Mouse (Mus musculus) intestine, embryonic 15.5 days (tissue): ENCODE measurements around the gene Ppp1r36. TPM values are rescaled to one million over a fixed set of nuclear protein-coding genes. Genes with fewer than 3 reads are reported as not detected.

ENCODE experiments used
- ATAC-seq: fragments of 200-750 bp; cut with Nextera tagmentation; 2 replicates; pipeline ENCODE4 v1.8.0; 2017; ENCODE audit warnings: moderate TSS enrichment, moderate library complexity
- H3K27ac ChIP-seq: fragments of 300-500 bp; sonication (generic); 2 replicates; pipeline ENCODE4 v1.5.1; 2015; ENCODE audit warnings: mild to moderate bottlenecking, inconsistent platforms
- H3K27me3 ChIP-seq: fragments of 300-500 bp; sonication (generic); replicated peaks from 2 replicates; pipeline ENCODE4 v1.6.1; 2015; ENCODE audit warnings: inconsistent platforms
- H3K36me3 ChIP-seq: fragments of 300-500 bp; sonication (generic); 2 replicates; pipeline ENCODE4 v1.6.1; 2015; ENCODE audit warnings: inconsistent platforms
- H3K4me1 ChIP-seq: fragments of 300-500 bp; sonication (generic); replicated peaks from 2 replicates; pipeline ENCODE4 v1.6.1; 2015; ENCODE audit warnings: inconsistent platforms
- H3K4me2 ChIP-seq: fragments of 300-500 bp; sonication (generic); replicated peaks from 2 replicates; pipeline ENCODE4 v1.6.1; 2015; ENCODE audit warnings: mild to moderate bottlenecking, inconsistent platforms
- H3K4me3 ChIP-seq: fragments of 300-500 bp; sonication (generic); replicated peaks from 2 replicates; pipeline ENCODE4 v1.5.1; 2015; ENCODE audit warnings: inconsistent platforms
- H3K9ac ChIP-seq: fragments of 300-500 bp; sonication (generic); 2 replicates; pipeline ENCODE4 v1.6.1; 2015; ENCODE audit warnings: inconsistent platforms
- H3K9me3 ChIP-seq: fragments of 300-500 bp; sonication (generic); 2 replicates; pipeline ENCODE4 v1.6.1; 2016; ENCODE audit warnings: inconsistent platforms
- WGBS: fragments of 180-500 bp; shearing (Covaris S2); methylation state at CpG from one replicate; pipeline ENCODE4 v1.1.7; 2015; 5-methylcytosine and 5-hydroxymethylcytosine counted together
- polyA plus RNA-seq: library from polyadenylated mRNA; unstranded; fragments of >200 nt; fragmentation: Nextera tagmentation; extraction: Ambion mirVana; gene quantifications from 2 replicates; pipeline ENCODE4 v1.2.1, GENCODE M21; 2015

The Ppp1r36 gene
- polyA plus RNA-seq, 1 experiment from 2014 or later = 1.5 TPM

GRCm38 (mm10) chr12:76482446-76482845 is 65.1 kb downstream of the Ppp1r36 start:
- H3K9me3 ChIP-seq = no peaks in the 10 kb centered on the region
- 89% methylated on average over 2 of the region's 2 CpGs for WGBS
- no peak overlapping the region for H3K4me3 ChIP-seq
- no peak overlapping the region for H3K4me2 ChIP-seq
- no peaks in the 10 kb centered on the region for H3K27me3 ChIP-seq
- ATAC-seq = no peak
- H3K4me1 ChIP-seq = peaks cover 21% of the 10 kb centered on the region
- H3K9ac ChIP-seq = no peak overlapping the region
- no peak overlapping the region for H3K27ac ChIP-seq
- no peaks in the 10 kb centered on the region for H3K36me3 ChIP-seq

GRCm38 (mm10) chr12:76482948-76483347 is 65.6 kb downstream of the Ppp1r36 start:
- Histone ChIP-seq H3K9me3 (no peaks in the 10 kb centered on the region), H3K9ac (no peak overlapping the region), H3K4me1 (peaks cover 20% of the 10 kb centered on the region), H3K4me3 (no peak overlapping the region), H3K4me2 (no peak overlapping the region), H3K27me3 (no peaks in the 10 kb centered on the region), H3K27ac (no peak overlapping the region), H3K36me3 (no peaks in the 10 kb centered on the region)
- 82% methylated on average over 2 of the region's 2 CpGs for WGBS
- no peak for ATAC-seq

- H3K4me2 ChIP-seq = no peak overlapping the region
Observed at GRCm38 (mm10) chr12:76484881-76485280, 67.5 kb downstream of the Ppp1r36 start.

GRCm38 (mm10) chr12:76485381-76485780 is 68.0 kb downstream of the Ppp1r36 start:
- 35% methylated on average over 11 of the region's 11 CpGs for WGBS
- Histone ChIP-seq H3K9me3 (no peaks in the 10 kb centered on the region), H3K27ac (peak overlapping the region; percentile 8; the same call in 1 of the 2 replicates), H3K9ac (no peak overlapping the region), H3K4me2 (no peak overlapping the region), H3K27me3 (no peaks in the 10 kb centered on the region), H3K4me1 (peaks cover 11% of the 10 kb centered on the region), H3K4me3 (no peak overlapping the region), H3K36me3 (no peaks in the 10 kb centered on the region)
- no peak for ATAC-seq

More at GRCm38 (mm10) chr12:76484881-76485280, 67.5 kb downstream of the Ppp1r36 start:
- no peak overlapping the region for H3K4me3 ChIP-seq
- H3K36me3 ChIP-seq = no peaks in the 10 kb centered on the region
- H3K4me1 ChIP-seq = peaks cover 11% of the 10 kb centered on the region
- H3K27me3 ChIP-seq = no peaks in the 10 kb centered on the region
- 0 out of 2 replicates have a peak overlapping the region, but pooled peaks have one; percentile 8 for H3K27ac ChIP-seq
- no peaks in the 10 kb centered on the region for H3K9me3 ChIP-seq
- H3K9ac ChIP-seq = no peak overlapping the region
- 14% methylated on average over 4 of the region's 4 CpGs for WGBS
- peak; percentile 70; the same call in 1 of the 2 replicates for ATAC-seq

- no peaks in the 10 kb centered on the region for H3K9me3 ChIP-seq
- H3K36me3 ChIP-seq = no peaks in the 10 kb centered on the region
- no peak for ATAC-seq
- no peaks in the 10 kb centered on the region for H3K27me3 ChIP-seq
- H3K9ac ChIP-seq = no peak overlapping the region
- no peak overlapping the region for H3K4me3 ChIP-seq
- H3K4me1 ChIP-seq = peaks cover 11% of the 10 kb centered on the region
- H3K27ac ChIP-seq = no peak overlapping the region
- no peak overlapping the region for H3K4me2 ChIP-seq
- WGBS = 69% methylated on average over 9 of the region's 9 CpGs
Observed at GRCm38 (mm10) chr12:76486943-76487342, 69.6 kb downstream of the Ppp1r36 start.

Other genes starting within 250 kb of the Ppp1r36 start
- 0.05 and 0.06 TPM in 2 replicates for gene Esr2, start 240.3 kb upstream of the Ppp1r36 start, polyA plus RNA-seq
- not detected in 2 replicates for gene Tex21, start 170.8 kb upstream of the Ppp1r36 start, polyA plus RNA-seq
- 102 TPM in 2 replicates for gene Mthfd1, start 162.2 kb upstream of the Ppp1r36 start, polyA plus RNA-seq
- gene Akap5, start 92.6 kb upstream of the Ppp1r36 start, polyA plus RNA-seq = 2.7 and 3.3 TPM in 2 replicates
- 11.7 and 12.4 TPM in 2 replicates for gene Zbtb25, start 47.9 kb upstream of the Ppp1r36 start, polyA plus RNA-seq
- 6.7 and 7.6 TPM in 2 replicates for gene Zbtb1, start 47.3 kb upstream of the Ppp1r36 start, polyA plus RNA-seq
- gene Hspa2, start 13.4 kb upstream of the Ppp1r36 start, polyA plus RNA-seq = 10.1 and 11.9 TPM in 2 replicates
- gene Plekhg3, start 113.4 kb downstream of the Ppp1r36 start, polyA plus RNA-seq = 9.5 and 11.2 TPM in 2 replicates